Mouse (Mus musculus) lung, postnatal 36 days (tissue): ENCODE measurements around the gene Samd4b.
"Not testable (repeated sequence)": the region's sequence is repeated elsewhere in the genome, so short reads cannot be mapped to it uniquely, and the experiment has no call there.

Experiments used
- DNase-seq: peaks from one replicate; pipeline ENCODE4 v3.0.0; 2022; ENCODE audit warnings: mixed read lengths

Samd4b gene

DNA sequence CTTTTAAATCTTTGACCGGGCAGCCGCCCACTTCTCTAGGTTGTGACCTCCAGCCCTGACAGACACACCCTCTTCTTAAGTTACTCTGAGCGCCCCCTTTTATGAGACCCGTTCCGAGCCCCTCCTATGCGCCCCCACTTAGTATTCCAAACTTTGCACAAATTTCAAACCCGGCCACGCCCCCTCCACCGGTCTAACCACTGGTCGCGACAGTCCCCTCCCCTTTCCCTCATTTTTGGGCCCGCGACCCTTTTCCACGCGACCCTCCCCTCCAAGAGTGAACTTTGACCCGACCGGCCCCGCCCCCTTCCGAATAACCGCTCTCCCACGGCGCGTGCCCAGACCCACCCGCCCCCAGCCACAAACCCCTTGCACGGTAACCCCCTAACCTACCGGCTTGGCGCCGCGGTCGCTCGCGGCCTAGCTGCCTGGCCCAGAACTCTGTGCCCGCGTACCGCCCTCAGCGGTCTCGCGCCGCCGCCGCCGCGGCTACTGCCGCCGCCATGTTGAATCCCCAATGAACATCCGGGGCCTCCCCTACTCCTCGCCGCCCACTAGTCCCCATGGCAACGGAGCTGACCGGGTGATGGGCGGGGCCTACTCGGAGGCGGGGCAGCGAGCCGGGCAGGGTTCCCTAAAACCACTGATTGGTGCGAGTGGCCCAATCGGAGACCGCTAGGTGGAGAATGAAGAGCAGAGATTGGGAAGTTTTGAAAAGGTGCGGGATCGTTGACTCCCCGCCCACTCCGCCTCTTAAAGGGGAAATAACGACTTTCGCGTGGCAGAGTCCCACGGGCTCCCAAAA, at the start of gene Samd4b, which contains the start of gene Pak4:
Samd4b (minus strand) TSS at position 503 of the 805 bp plus-strand sequence.
Pak4 (minus strand) TSS at position 544 of the 805 bp plus-strand sequence.
- peak; percentile 100 for DNase-seq

DNA sequence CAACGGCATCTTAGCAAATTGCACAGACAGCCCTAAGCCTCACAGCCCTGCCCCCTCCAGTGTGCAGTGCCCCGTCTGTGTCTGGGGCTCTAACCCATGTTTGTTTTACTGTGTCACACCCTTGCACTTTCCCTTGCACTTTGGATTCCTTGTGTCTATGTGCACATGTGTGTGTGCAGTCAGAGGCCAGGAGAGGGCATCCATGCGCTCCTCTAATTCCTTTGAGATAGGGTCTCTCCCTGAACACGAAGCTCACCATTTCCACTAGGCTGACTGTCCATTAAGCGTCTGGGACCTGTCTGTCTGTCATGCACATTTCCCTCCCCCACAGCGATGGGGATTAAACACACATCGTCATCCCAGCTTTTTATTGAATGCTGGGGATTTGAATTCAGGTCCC, 49.1 kb upstream of the Samd4b start:
- no peak for DNase-seq

DNA sequence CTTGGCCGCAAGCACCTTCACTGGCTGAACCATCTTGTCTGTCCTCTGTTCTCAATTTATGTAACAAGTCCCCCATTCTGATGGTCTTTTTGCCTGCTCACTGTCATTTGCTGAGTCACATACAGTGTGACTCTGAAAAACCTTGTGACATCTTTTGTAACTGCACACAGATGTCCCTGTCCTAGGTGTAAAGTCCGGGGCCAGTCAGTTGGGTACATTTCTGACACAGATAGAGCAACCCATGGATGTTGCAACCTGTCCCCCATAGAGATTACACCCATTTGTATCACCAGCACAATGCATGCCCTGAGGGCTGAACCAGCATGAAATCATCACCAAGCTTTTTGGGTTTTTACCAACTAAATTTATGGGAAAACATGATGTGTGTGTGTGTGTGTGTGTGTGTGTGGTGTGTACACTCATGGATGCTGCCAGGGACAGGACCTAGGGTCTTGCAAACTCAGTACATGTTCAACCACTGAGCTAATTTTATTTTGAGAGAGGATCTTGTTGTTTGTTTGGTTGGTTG, 48.1 kb upstream of the Samd4b start:
- DNase-seq = no peak

DNA sequence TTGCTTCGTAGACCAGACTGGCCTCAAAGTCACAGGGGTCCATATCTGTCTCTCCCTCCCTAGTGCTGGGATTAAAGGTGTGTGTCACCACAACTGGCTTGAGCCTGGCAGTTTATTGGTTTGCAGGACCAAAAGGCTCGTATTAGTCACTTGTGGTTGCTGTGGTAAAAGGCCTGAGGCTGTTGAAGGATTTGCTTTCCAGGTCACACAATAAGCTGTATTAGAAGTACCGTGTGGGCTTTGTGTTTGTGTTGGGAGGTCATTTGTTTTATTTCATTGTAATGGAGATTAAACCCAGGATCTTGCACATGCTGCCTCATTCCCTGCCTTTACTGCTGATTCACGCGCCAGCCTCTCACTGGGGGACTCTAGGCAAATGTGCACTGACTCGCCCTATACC, 47.4 kb upstream of the Samd4b start:
- DNase-seq = no peak

DNA sequence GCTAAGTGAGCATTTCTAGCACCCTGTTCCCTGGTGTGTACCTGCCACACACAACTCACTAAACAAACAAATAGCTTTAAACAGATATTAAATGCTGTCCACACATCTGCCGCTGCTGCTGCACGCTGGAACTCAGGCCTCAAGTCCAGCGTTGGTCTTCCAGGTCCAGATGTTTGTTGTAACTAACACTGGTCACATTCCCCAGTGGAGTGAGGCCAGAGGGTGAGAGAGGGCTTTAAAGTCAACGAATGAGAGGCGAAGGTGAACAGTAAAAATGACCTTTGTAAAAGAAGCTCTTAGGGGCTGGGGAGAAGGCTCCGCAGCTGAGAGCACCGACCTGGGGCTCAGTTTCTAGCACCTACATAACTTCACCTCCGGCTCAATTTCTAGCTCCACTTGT, 43.6 kb upstream of the Samd4b start:
- DNase-seq = peak; percentile 51

DNA sequence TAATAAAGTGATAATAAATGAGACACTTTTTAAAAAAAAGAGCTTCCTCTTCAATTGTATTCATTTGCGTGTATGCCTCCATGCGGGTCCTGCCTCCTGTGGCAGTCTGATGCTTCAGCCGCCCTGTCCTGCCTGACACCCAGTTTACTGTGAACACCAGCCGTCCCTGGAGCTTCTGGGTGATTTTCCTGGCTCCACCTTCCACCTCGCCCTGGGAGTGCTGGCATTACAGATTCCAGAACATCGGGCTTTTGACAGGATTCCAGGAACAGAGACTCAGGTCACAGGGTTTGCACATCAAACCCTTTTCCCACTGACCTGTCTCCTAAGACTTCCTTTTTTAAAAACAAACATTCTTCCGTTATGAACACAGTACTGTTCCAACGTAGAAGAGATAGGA, 39.6 kb upstream of the Samd4b start:
- DNase-seq = no peak

DNA sequence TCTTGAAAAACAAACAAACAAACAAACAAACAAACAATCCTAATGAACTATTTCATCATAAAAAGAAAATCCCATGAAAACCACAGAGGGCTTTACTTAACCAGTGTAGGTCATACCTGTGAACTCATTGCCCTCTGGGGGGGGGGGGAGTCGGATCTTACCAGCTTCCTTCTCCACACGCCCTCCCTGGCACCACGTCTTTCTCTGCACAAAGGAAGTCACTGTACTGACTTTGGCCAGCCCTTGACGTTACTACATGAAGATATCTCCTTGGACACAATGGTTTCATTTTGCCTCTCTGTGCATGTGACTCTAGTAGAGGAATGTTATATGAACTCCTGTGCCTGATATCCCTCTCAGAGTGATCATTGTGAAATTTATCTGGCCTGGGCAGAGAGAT, 36.2 kb upstream of the Samd4b start:
- DNase-seq = no peak

DNA sequence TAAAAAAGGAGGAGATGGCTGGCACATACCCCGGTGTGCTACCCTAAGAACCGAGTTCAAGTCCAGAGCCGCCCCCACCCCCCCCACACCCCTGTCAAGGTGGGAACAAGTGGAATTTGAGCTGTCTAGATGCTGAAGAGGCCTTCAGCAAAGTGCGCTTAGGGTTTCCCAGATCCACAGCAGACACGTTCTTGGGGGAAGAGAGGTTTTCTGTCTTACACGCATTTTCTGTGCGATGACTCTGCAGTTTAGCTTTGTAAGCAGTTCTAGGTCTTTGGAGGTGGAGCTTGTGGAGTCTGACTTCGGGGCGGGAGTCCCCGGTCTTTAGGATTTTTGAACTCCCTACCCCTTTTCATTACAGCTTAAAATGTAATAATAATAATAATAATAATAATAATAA, 33.1 kb upstream of the Samd4b start, which contains the start of gene Acp7:
Acp7 (minus strand) TSS at position 260 of the 400 bp plus-strand sequence.
- no peak for DNase-seq

DNA sequence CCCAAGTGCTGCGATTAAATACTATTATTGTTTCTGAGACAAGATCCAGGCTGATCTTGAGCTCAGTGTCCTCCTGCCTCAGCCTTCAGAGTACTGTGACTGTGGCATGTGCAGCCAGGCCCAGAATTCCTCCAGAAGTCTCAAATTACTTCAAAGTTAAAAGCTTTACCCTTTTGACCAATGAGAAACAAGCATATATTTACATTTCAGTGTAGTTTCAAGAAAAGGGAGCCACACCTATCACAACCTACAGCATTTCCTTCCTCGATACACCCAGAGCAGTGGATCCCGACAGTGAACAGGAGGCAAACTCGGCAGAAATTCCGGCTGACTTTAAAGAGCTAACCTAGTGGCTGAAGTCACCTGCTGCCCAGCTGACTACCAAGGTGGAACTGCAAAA, 26.8 kb upstream of the Samd4b start:
- no peak for DNase-seq

DNA sequence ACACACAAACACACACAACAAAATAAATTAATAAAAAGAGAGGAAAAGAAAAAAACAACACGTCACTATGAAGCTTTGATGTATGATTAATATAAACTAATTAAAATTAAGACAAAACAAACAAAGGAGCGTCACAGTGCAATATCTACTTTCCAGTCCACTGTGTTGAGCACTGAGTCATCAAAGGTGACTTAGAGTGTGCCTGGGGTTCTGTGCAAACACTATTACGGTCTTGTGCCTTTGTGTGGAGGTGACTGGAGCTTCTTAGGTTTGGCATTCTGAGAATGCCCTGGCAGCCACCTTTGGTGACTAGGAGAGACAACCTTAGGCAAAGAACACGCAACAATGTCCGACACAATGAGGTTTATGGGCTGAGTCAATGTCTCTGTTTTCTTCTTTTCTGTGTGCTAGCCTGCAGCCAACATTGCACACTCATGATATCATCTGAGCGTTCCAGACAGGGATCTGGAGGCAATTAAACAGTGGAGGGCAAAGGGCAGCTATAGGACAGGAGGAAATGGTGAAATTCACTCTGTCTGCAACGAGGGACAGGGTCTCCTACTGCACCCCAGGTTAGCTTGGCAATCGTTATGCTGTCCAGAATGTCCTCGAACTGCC, 21.3 kb upstream of the Samd4b start:
- no peak for DNase-seq

DNA sequence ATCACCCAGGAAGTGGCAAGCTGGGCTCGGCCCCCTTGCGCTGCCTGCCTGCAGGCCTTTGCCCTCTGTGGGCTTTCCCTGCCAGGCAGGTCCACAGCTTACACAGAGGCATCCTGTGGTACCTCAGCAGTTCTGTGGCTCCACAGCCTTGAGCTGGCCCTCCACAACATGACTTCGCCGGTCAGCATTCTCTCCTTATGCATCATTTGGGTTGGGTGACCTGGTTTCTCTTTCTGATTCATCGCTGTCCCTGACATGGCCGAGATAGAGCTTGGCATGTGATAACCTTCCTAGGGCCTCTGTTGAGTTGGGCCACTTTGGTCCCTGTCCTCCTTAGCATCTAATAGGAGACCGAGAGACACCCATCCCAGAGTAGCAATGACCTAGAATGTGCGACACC, 8.0 kb upstream of the Samd4b start:
- DNase-seq = no peak

DNA sequence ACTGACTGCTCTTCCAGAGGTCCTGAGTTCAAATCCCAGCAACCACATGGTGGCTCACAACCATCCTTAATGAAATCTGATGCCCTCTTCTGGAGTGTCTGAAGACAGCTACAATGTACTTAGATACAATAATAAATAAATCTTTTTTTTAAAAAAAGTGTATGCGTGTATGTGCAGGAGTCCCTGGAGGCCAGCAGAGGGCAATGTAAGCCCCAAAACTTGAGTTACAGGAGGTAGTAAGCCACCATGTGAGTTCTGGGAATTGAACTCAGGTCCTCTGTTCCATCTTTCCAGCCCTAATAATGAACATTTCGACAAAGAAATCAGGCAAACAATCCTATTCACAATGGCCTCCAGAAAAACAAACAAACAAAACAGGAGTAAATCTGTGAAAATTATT, 5.8 kb upstream of the Samd4b start:
- DNase-seq = not testable (repeated sequence)

DNA sequence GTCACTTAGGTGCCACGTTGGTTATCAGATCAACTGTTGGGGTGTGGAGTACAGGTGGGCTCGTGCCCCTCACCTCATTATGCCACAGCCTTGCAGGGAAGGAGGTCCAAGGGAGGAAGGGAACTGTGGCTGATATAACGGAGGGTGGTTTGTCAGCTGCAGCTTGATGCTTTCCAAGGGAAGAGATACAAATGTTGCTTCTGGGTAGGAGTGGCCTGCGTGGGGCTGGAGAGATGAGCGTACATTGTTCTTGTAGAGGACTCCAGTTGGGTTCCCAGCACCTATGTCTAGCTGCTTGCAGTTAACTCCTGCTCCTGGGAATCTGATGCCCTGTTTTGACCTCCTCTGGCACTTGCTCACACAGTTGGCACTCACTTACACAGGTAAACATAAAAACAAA, 5.2 kb upstream of the Samd4b start:
- no peak for DNase-seq

DNA sequence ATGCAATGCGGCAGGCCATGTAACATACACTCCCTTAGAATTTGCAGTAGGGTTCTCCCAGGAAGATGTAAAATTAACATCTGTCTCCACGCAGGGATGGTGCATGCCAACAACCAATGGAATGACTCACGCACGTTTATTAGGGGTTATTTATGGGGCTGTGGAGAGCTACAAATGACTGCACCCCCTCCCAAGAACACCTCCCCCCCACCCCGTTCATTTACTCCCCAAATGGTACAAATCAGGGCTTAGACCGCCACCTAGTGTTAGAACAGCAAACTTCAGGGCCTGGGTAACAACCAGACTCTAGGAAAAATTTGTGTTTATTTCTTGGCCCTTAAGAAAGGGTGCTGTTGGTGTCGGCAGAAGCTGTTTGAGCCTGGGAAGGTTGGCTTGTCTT, 3.7 kb upstream of the Samd4b start:
- DNase-seq = peak; percentile 82

DNA sequence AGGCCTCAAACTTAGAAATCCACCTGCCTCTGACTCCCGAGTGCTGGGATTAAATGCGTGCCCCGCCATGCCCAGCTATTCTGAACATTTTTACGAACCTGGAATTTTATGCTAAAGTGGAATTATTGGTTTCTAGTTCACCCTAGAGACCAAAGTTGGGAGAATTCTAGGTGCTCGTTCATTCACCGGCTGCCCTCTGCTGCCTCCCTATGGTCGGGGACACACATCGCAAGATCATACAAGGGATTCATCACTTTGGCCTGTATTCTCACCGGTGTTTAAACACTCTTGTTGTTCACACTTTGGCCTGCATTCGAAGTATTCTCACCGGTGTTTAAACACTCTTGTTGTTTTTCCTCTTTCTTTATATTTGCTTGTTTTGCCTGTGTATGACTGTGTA, 3.1 kb upstream of the Samd4b start:
- peak; percentile 79 for DNase-seq

DNA sequence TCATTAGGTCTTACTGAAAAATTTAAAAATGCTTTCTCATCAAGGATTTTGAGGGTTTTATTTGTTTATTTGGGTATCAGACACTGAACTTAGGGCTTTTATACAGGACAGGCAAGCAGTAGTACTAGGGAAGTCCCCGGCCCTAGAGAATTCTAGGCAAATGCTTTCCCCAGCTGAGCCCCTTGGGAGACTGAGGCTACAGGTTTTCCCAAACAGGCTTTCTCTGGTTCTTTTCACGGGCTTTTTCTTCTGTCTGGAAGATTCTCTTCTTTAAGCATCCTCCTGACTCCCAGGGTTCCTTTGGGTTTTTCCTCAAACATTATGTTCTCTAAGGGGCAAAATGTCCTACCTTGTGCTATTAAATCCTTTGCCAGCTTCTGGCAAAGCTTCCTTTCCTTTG, 1.0 kb upstream of the Samd4b start:
- no peak for DNase-seq

DNA sequence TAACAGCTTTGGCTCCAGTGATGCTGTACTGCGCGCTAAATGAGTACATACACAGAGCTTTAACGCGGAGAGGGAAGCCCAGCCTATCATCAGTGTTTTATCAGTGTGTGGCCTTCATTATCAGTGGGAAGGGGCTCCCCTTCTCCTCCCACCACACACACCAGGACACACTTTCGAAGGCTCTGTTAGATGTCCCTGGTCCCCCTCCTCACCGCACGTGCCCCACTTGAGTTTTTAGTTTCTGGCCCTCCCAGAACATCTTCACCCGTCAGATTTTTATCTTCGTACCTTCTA, 720 bp downstream of the Samd4b start:
- no peak for DNase-seq

DNA sequence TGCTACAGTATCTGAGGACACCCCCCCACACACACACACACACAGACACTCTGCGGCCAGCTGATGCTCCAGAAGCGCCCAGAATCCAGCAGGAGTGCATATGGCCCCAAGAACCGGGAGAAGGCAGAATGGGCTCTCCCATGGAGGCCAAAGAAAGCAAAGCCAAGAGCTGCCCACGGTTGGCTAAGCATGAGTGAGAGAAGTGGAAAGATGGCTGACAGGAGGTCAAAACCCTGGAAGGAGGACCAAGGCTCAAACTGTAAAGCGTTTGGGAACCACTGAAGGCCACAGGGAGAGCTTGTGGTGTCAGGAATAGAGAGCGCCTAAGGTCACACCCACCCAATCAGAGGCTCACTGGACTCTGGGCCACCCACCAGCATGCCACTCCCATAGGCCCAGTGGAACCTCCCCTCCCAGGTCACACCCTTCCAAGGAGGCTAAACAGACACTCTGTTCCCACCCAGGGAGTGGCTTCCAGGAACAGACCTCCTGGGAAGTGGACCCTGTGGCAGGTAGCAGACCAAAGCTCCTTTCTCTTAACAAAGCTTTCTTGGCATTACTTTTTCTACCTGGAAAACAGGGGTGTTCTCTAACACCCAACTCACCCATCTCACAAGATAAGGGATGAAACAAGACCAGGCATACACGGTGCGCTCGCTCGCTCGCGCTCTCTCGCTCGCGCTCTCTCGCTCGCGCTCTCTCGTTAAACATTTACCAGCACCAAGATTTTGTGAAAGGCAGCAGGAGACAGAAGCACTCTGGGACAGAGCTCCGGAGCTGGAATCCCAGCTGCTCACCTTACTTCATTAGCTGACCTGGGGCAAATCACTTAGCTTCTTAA, 1.3 kb downstream of the Samd4b start:
- DNase-seq = peak; percentile 92

DNA sequence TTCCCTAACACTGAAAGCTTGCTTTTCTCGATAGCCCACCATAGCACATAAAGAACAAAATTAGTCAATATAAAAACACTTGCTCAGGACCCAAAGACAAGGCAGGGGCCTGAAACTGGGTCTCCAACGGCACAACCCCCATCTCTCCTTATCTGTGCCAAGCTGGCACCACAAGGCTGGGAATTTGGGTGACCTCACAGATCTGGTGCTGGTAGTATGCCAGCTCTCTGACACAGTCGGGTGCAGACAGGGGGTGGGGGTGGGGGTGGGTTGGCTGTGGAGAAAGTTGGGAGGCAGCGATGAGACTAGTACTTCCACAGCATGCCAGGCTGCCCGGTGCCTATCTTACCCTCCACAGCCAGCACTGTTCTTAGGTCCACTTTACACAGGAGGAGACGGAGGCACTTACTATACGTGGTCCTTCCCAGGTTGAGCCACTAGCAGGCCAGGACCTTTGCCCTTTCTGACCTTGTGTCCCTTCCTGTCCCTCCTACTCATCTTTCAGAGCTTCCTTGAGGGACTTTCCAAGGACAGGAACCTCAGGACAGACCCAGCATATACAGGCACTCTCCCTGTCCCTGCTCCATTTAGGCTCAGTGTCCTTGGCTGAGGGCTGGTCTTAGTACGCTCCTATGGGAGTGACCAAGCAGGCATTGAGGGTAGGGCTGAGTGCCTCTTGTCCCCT, 2.1 kb downstream of the Samd4b start:
- DNase-seq = no peak

DNA sequence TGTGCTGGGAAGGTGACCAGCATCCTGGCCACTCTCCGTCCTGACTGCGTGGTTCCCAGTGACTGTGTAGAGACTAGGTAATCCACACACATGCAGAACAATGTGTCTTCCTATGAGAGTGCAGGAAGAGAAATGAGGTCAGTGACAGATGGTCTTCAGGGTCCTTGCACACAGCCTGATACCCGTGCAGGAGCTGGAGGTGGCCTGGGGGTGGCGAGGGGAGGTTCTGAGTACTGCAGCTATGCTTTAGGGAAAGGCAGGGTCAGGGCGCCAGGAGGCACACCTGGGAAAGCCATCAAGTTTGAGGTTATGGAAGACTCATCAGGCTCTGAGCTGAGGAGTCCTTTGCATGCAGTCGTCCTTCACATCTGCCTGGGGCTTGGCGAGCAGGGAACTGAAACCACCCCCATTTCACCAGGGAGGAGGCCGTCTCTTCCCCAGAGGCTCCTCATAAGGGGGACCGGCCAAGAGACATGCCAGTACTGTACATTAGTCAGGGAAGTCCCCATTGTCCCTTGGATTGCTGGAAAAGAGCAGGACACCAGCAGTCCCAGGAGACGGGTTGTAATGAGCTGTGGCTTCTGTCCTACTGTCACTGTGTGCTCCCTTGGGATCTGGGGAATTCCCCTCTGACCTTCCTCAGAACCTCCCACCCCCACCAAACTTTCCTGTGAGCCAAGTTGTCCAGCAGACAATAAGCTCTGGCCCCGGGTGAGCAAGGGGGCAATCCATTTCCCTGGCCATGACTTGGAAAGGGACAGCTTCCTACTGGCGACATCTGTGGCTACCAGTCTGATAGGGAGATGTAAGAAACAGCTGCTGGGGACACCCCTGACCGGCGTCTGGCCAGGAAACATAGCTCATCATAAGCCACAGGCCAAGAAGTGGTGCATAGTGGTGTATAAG, 4.5 kb downstream of the Samd4b start:
- peak; percentile 61 for DNase-seq

DNA sequence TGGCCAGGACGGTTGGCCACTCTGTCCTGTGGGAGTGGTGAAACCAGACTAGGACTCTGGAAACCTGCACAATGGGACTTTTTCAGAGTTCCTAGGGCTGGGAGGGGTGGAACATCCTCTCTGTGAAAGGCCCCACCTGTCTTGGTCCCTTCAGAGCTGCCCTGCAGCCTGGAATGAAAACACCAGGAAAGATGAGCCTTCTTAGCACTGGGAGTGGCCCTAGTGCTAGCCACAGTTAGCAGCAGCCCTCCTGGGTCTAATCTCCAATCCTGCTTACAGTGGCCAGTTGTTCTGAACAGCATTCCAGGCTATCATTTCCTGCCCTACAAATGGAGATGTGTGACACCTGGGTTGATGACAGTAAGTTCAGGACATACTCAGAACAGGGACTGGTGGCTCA, 6.1 kb downstream of the Samd4b start:
- DNase-seq = no peak

DNA sequence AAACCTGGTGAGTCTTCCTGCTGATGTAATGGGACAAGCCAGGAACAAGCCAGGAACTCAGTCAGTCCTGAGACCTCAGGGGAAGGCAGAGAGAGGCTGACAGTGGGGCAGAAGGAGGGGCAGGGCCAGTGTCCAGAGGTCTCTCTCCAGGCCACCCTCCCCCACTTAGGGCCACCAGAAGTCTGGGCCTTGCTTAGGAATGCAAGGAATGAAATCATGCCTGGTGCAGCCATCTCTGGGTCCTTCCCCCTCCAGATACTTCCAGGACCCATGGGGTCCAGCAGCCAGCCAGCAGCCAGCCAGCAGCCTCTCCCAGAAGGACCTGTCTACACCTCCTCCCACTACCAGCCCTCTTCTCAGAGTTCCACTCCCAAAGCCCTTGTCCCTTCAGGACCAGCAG, 10.3 kb downstream of the Samd4b start:
- DNase-seq = no peak
